Mouse (Mus musculus): ENCODE data around the gene P4ha3. TPM values are rescaled to one million over a fixed set of nuclear protein-coding genes. Genes with fewer than 3 reads are reported as not detected.
A peak's percentile ranks its signal among the peaks of the same experiment; 100 is the strongest.

The P4ha3 gene
- polyA plus RNA-seq, 1 experiment from 2014 or later: 4.9 TPM

DNA sequence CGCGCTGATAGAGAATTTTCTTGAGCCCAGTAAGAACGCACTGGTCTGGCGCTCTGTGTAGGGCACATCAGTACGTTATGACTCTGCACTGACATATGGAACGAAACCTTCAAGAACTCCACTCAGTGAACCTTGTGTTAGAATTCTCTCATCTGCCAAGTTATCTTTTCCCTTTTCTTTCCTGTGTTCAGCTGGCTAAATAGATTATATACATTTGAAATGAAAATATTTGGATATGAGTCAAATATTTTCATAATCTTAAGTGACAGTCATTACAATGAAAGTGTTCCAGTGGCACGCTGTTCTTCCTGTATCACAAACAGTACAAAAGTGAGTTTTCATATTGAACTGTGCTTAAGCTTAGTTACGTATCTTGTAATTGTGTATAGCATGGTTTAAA lies 13.0 kb upstream of the P4ha3 start:
- Histone ChIP-seq H3K9ac (ENCODE audit: low read length) (no peak overlapping the region), H3K4me3 (ENCODE audit: low read depth, low read length) (no peak overlapping the region), H3K4me1 (ENCODE audit: control insufficient read depth, insufficient read depth, low read length) (no peaks in the 10 kb centered on the region), H3K36me3 (ENCODE audit: control insufficient read depth, insufficient read depth, low read length) (no peaks in the 10 kb centered on the region), H3K9me3 (ENCODE audit: control insufficient read depth, low read length) (no peaks in the 10 kb centered on the region), H3K27ac (ENCODE audit: low read depth, low read length) (no peak overlapping the region), H3K4me2 (ENCODE audit: low read depth) (no peak overlapping the region), H3K27me3 (ENCODE audit: control insufficient read depth, insufficient read depth, low read length) (no peaks in the 10 kb centered on the region)
- 96% methylated on average over 8 of the region's 8 CpGs for WGBS
- DNase-seq (ENCODE audit: low spot score) (no peak), ATAC-seq (ENCODE audit: insufficient read depth, low FRiP score, low TSS enrichment) (no peak)

DNA sequence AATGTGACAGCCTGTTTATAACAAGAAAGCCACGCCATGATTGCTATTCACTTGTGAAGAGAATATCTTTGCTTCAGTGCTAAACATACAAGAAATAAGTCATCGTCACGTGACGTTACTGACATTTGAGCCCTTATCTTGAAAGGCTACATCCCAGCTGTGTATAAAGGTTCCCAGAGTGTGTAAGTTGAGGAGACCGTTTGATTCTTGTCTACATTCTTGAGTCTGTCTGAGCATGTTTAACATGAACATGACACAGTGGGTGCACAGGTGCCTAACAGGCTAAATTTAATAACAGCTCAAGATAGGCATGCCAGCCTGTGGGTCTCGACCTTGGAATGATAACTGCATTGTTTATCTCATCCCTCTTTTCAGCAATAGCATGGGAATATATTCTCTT lies 10.8 kb upstream of the P4ha3 start:
- H3K9ac ChIP-seq (ENCODE audit: low read length): no peak overlapping the region
- DNase-seq (ENCODE audit: low spot score) (no peak), ATAC-seq (ENCODE audit: insufficient read depth, low FRiP score, low TSS enrichment) (no peak)
- no peak overlapping the region for H3K4me3 ChIP-seq (ENCODE audit: low read depth, low read length)
- no peaks in the 10 kb centered on the region for H3K4me1 ChIP-seq (ENCODE audit: control insufficient read depth, insufficient read depth, low read length)
- no peak overlapping the region for H3K27ac ChIP-seq (ENCODE audit: low read depth, low read length)
- 84% methylated on average over 6 of the region's 6 CpGs for WGBS
- H3K4me2 ChIP-seq (ENCODE audit: low read depth): no peak overlapping the region
- no peaks in the 10 kb centered on the region for H3K9me3 ChIP-seq (ENCODE audit: control insufficient read depth, low read length)
- H3K27me3 ChIP-seq (ENCODE audit: control insufficient read depth, insufficient read depth, low read length): no peaks in the 10 kb centered on the region
- no peaks in the 10 kb centered on the region for H3K36me3 ChIP-seq (ENCODE audit: control insufficient read depth, insufficient read depth, low read length)

DNA sequence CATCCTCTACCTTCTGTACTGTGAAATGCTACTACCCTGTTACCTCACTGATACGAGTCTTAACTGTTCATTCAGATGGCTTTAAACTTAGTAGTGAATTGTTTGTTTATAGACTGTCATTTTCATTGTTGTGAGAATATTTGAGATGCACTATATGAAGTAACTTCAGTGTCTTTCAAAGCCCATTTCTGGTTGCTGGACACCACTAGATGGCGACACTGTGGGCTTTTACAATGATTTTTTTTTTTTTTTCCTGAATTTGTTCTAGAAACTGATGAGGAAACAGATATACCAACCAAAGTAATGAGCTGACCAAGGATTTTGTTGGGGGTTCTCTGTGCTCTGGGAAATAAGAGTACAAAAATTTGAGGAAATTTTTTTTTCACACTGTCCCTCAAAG lies 8.9 kb upstream of the P4ha3 start:
- H3K4me3 ChIP-seq (ENCODE audit: low read depth, low read length): no peak overlapping the region
- DNase-seq (ENCODE audit: low spot score) (no peak), ATAC-seq (ENCODE audit: insufficient read depth, low FRiP score, low TSS enrichment) (no peak)
- no peak overlapping the region for H3K4me2 ChIP-seq (ENCODE audit: low read depth)
- H3K9ac ChIP-seq (ENCODE audit: low read length): no peak overlapping the region
- H3K27ac ChIP-seq (ENCODE audit: low read depth, low read length): no peak overlapping the region
- no peaks in the 10 kb centered on the region for H3K9me3 ChIP-seq (ENCODE audit: control insufficient read depth, low read length)
- 49% methylated on average over 2 of the region's 2 CpGs for WGBS
- no peaks in the 10 kb centered on the region for H3K27me3 ChIP-seq (ENCODE audit: control insufficient read depth, insufficient read depth, low read length)
- no peaks in the 10 kb centered on the region for H3K36me3 ChIP-seq (ENCODE audit: control insufficient read depth, insufficient read depth, low read length)
- H3K4me1 ChIP-seq (ENCODE audit: control insufficient read depth, insufficient read depth, low read length): no peaks in the 10 kb centered on the region

DNA sequence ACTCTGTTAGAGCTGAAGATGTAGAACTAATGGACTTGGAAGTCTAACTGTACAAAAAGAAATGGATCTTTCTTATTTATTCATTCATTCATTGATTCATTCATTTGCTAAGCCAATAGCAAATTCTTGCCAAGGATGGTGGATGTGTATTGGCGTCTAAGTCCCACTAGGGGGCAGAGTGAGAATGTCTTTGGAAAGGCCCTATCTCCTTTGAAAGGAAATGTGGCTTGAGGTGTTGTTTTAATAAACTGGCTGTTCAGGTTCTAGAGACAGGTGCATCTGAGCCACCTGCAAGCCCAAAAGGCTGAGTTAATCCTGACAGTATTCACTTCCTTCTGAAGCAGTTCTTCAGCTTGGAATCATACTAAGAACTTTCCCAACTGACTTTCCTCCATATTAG lies 5.5 kb upstream of the P4ha3 start:
- peak; percentile 41 for DNase-seq (ENCODE audit: low spot score)
- Histone ChIP-seq H3K36me3 (ENCODE audit: control insufficient read depth, insufficient read depth, low read length) (no peaks in the 10 kb centered on the region), H3K27me3 (ENCODE audit: control insufficient read depth, insufficient read depth, low read length) (no peaks in the 10 kb centered on the region; the same call in 1 of the 2 replicates), H3K9ac (ENCODE audit: low read length) (no peak overlapping the region), H3K4me2 (ENCODE audit: low read depth) (no peak overlapping the region), H3K4me1 (ENCODE audit: control insufficient read depth, insufficient read depth, low read length) (peaks cover 3% of the 10 kb centered on the region; the same call in 1 of the 2 replicates), H3K9me3 (ENCODE audit: control insufficient read depth, low read length) (no peaks in the 10 kb centered on the region), H3K27ac (ENCODE audit: low read depth, low read length) (no peak overlapping the region), H3K4me3 (ENCODE audit: low read depth, low read length) (no peak overlapping the region)
- no peak for ATAC-seq (ENCODE audit: insufficient read depth, low FRiP score, low TSS enrichment)
- 3% methylated on average over 1 of the region's 1 CpGs for WGBS

- no peak overlapping the region for H3K27ac ChIP-seq (ENCODE audit: low read depth, low read length)
- WGBS: 29% methylated on average over 3 of the region's 3 CpGs
- H3K36me3 ChIP-seq (ENCODE audit: control insufficient read depth, insufficient read depth, low read length): no peaks in the 10 kb centered on the region
- H3K9ac ChIP-seq (ENCODE audit: low read length): no peak overlapping the region
- no peaks in the 10 kb centered on the region for H3K9me3 ChIP-seq (ENCODE audit: control insufficient read depth, low read length)
- H3K4me3 ChIP-seq (ENCODE audit: low read depth, low read length): no peak overlapping the region
- no peak for ATAC-seq (ENCODE audit: insufficient read depth, low FRiP score, low TSS enrichment)
- no peak for DNase-seq (ENCODE audit: low spot score)
- H3K4me2 ChIP-seq (ENCODE audit: low read depth): no peak overlapping the region
- peaks cover 5% of the 10 kb centered on the region; the same call in 1 of the 2 replicates for H3K4me1 ChIP-seq (ENCODE audit: control insufficient read depth, insufficient read depth, low read length)
- H3K27me3 ChIP-seq (ENCODE audit: control insufficient read depth, insufficient read depth, low read length): peaks cover 12% of the 10 kb centered on the region
Measured at GRCm38 (mm10) chr7:100281596-100281995, 3.7 kb upstream of the P4ha3 start.

DNA sequence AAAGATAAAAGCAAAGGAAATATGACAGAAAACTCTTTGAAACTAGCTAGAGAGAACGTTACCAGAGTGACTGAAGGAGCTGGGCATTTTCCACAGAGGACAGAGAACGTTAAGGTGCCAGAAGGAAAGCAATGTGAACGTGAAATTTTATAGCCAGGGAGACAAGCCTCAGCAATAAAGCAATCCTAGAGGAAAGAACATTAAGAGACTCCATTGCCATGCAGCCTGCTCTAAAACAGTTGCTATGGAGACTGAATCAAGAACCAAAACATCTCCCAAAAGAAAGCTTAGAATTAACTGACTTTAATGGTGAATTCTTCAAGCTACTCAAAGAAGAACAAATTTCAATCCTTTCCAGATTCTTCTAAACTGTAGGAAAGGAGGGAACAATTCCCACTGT lies 2.0 kb upstream of the P4ha3 start:
- 15% methylated on average over 3 of the region's 3 CpGs for WGBS
- DNase-seq (ENCODE audit: low spot score) (no peak), ATAC-seq (ENCODE audit: insufficient read depth, low FRiP score, low TSS enrichment) (no peak)

DNA sequence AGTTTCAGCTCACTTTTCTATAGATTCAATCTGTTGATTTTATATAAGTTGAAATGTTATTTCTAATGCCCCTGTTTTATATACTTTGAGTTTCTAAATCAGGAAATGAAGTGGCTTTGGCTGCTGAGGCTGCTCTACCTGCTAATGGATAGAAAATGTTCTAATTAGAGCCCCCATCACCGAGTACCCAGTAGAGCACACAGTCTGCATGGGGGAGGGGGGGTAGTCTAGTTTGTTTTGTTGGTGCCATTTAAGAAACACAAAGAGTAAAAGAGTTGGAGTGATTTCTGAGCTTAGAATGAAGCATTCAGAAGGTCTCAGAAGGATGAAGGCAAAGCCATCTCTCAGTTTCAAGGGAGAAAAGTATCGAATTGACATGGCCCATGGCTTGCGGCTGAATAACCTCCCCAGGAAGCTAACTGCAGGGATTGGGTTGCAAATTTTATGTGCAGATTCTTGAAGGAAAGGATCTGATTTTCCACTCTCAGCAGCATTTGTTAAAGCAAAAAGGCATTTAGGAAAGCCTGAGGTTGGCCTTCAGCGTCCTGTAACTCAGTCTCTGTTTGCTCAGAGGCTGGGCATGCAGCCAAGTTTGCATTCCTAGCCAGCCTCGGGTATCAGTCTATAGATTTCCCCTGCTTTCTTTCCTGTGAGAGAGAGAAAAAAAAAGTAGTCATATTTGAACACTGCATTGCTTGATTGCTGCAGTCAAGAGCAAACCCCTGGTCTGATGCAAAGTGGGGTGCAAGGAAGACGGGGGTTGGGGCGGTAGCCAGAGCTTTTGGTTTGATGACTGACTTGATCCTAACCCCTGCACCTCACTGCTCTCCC lies 2.6 kb downstream of the P4ha3 start:
- H3K27me3 ChIP-seq (ENCODE audit: control insufficient read depth, insufficient read depth, low read length): peaks cover 12% of the 10 kb centered on the region
- WGBS: 30% methylated on average over 7 of the region's 7 CpGs

More for the DNA sequence above, 2.0 kb upstream of the P4ha3 start:
- Histone ChIP-seq H3K4me2 (ENCODE audit: low read depth) (no peak overlapping the region), H3K36me3 (ENCODE audit: control insufficient read depth, insufficient read depth, low read length) (no peaks in the 10 kb centered on the region), H3K9ac (ENCODE audit: low read length) (no peak overlapping the region), H3K4me1 (ENCODE audit: control insufficient read depth, insufficient read depth, low read length) (peaks cover 11% of the 10 kb centered on the region; the same call in 1 of the 2 replicates), H3K27me3 (ENCODE audit: control insufficient read depth, insufficient read depth, low read length) (peaks cover 12% of the 10 kb centered on the region), H3K9me3 (ENCODE audit: control insufficient read depth, low read length) (no peaks in the 10 kb centered on the region), H3K27ac (ENCODE audit: low read depth, low read length) (no peak overlapping the region), H3K4me3 (ENCODE audit: low read depth, low read length) (no peak overlapping the region)

GRCm38 (mm10) chr7:100288622-100289021 lies 3.3 kb downstream of the P4ha3 start:
- DNase-seq (ENCODE audit: low spot score): peak; percentile 32
- no peak overlapping the region for H3K4me3 ChIP-seq (ENCODE audit: low read depth, low read length)

More for the DNA sequence above, 2.6 kb downstream of the P4ha3 start:
- Histone ChIP-seq H3K27ac (ENCODE audit: low read depth, low read length) (peak overlapping the region; percentile 79), H3K4me3 (ENCODE audit: low read depth, low read length) (no peak overlapping the region), H3K36me3 (ENCODE audit: control insufficient read depth, insufficient read depth, low read length) (no peaks in the 10 kb centered on the region), H3K9me3 (ENCODE audit: control insufficient read depth, low read length) (no peaks in the 10 kb centered on the region), H3K9ac (ENCODE audit: low read length) (peak overlapping the region; percentile 26), H3K4me2 (ENCODE audit: low read depth) (peak overlapping the region; percentile 20), H3K4me1 (ENCODE audit: control insufficient read depth, insufficient read depth, low read length) (peaks cover 11% of the 10 kb centered on the region; the same call in 1 of the 2 replicates)
- DNase-seq (ENCODE audit: low spot score) (peak; percentile 74), ATAC-seq (ENCODE audit: insufficient read depth, low FRiP score, low TSS enrichment) (no peak)

GRCm38 (mm10) chr7:100293546-100293945 lies 8.2 kb downstream of the P4ha3 start:
- 88% methylated on average over 8 of the region's 8 CpGs for WGBS
- H3K9ac ChIP-seq (ENCODE audit: low read length): no peak overlapping the region
- H3K9me3 ChIP-seq (ENCODE audit: control insufficient read depth, low read length): no peaks in the 10 kb centered on the region
- ATAC-seq (ENCODE audit: insufficient read depth, low FRiP score, low TSS enrichment): no peak
- no peak overlapping the region for H3K4me3 ChIP-seq (ENCODE audit: low read depth, low read length)
- no peaks in the 10 kb centered on the region for H3K4me1 ChIP-seq (ENCODE audit: control insufficient read depth, insufficient read depth, low read length)
- no peak for DNase-seq (ENCODE audit: low spot score)
- H3K27ac ChIP-seq (ENCODE audit: low read depth, low read length): no peak overlapping the region
- H3K27me3 ChIP-seq (ENCODE audit: control insufficient read depth, insufficient read depth, low read length): no peaks in the 10 kb centered on the region
- H3K4me2 ChIP-seq (ENCODE audit: low read depth): no peak overlapping the region
- no peaks in the 10 kb centered on the region for H3K36me3 ChIP-seq (ENCODE audit: control insufficient read depth, insufficient read depth, low read length)

More at GRCm38 (mm10) chr7:100288622-100289021, 3.3 kb downstream of the P4ha3 start:
- WGBS: 33% methylated on average over 11 of the region's 11 CpGs
- H3K4me1 ChIP-seq (ENCODE audit: control insufficient read depth, insufficient read depth, low read length): peaks cover 9% of the 10 kb centered on the region; the same call in 1 of the 2 replicates
- peak overlapping the region; percentile 79 for H3K27ac ChIP-seq (ENCODE audit: low read depth, low read length)
- H3K36me3 ChIP-seq (ENCODE audit: control insufficient read depth, insufficient read depth, low read length): no peaks in the 10 kb centered on the region
- H3K4me2 ChIP-seq (ENCODE audit: low read depth): peak overlapping the region; percentile 20
- ATAC-seq (ENCODE audit: insufficient read depth, low FRiP score, low TSS enrichment): no peak
- peak overlapping the region; percentile 26 for H3K9ac ChIP-seq (ENCODE audit: low read length)
- H3K9me3 ChIP-seq (ENCODE audit: control insufficient read depth, low read length): no peaks in the 10 kb centered on the region
- H3K27me3 ChIP-seq (ENCODE audit: control insufficient read depth, insufficient read depth, low read length): peaks cover 12% of the 10 kb centered on the region
